Mouse (Mus musculus): ENCODE data around the gene Gm16181. TPM values are rescaled to one million over a fixed set of nuclear protein-coding genes. Genes with fewer than 3 reads are reported as not detected.
A peak's percentile ranks its signal among the peaks of the same experiment; 100 is the strongest.

Gm16181 gene
- total and polyA plus RNA-seq, 2 experiments from 2014 or later, result 0.40 TPM; not detected in 1

DNA sequence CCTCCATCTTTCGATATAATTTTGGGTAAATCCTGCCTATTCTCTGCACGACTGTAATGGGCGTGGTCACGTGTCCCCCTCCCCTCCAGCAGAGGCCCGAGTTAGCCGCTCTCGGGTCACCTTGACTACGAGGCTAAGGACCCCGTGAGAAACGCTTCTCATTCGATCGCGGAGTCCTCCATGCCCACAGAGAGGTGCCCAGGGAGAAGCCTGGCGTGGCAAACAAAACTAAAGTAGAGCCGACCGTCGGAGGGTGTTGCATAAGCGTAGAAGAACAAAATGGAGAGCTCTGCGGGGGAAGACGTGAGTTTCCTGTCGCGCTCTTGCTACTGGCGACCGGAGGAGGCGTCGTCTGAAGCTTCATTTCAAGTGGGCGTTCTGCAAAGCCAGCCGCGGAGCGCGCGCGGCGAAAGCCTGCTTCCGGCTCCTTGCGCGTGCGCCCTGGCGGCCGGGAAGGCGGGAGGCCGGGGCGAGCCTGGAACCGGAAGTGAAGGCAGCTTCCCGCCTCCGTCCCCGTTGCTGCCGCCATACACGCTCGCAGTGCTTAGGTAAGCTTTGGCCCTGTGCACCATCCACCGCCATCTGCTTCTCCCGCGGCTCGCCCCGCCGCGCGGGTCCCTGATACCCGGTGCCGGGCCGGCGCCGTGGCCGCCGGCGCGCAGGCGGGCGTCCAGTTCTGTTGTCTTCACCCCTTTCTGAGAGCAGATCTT is 20.8 kb downstream of the Gm16181 start, which contains the start of gene Ddx39b:
Gene Ddx39b (plus strand): TSS at position 442 of the 710 bp plus-strand sequence.
- ATAC-seq (peak; percentile 91), DNase-seq (ENCODE audit: low spot score) (peak; percentile 98)
- WGBS, result 2% methylated on average over 65 of the region's 69 CpGs
- H3K9me3 ChIP-seq (ENCODE audit: low read length), result no peaks in the 10 kb centered on the region
- TF ChIP-seq CTCF (IDR thresholded peaks at IDR 0.05; ENCODE audit: low read depth), result peak; percentile 20; the same call in 1 of the 2 replicates
- H3K4me3 ChIP-seq (ENCODE audit: low read length), result peak within 1 kb of the TSS; percentile 97
- H3K4me2 ChIP-seq (ENCODE audit: low read depth, low read length), result peak within 1 kb of the TSS; percentile 72
- peak within 1 kb of the TSS; percentile 100 for H3K27ac ChIP-seq
- H3K27me3 ChIP-seq (ENCODE audit: insufficient read depth, low read length), result no peaks in the 10 kb centered on the region
- H3K9ac ChIP-seq (replicated peaks; ENCODE audit: low read length), result peak within 1 kb of the TSS; percentile 100
- peaks cover 17% of the 10 kb centered on the region for H3K4me1 ChIP-seq (ENCODE audit: insufficient read depth, low read length)
- H3K36me3 ChIP-seq (ENCODE audit: insufficient read depth, low read length), result peaks cover 28% of the 10 kb centered on the region

DNA sequence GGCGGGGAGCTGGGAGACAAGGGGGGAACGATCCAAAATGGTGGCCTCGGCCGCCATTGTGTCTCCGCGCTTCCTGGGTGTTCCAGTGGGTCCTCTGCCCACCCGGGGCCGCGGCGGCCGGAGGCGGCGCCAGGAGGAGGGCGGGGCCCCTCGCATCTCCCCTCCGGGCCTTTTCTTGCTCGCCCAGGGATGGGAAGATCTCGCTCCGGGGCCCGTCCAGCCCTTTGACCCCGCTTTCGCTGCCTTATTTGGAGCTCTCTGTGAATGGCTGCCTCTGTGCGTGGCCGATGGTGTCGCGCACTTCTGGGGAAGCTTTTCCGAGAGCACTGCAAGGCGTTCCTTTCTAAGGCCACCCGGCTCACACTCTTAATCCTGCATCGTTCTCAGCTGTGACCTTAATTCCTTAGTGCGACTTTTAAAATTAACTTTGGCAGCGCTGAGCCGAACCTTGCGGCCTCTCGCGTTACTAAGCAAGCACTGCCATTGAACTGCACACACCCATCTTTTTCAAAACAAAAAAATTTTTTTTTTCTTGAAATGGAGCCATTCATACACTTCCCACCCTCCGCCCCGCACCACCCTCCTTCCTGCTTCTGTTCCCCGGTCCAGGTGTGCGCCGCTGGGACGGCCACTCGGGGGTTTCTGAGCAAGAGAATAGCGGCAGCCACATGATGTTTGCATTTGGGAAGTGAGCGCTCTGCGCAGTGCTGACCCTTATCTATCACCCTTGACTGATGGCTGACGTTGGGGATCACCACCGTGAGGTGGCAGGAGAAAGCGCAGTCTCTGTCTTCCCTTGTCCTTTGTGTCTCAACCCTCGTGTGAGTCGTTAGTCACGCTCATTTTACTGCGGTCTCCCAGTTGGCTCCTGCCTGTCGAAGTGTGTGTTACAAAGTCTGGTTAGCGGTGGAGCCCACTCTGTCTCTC is 21.6 kb downstream of the Gm16181 start:
- peak; percentile 61 for ATAC-seq
- Histone ChIP-seq H3K9ac (replicated peaks; ENCODE audit: low read length) (peak overlapping the region; percentile 100), H3K4me1 (ENCODE audit: insufficient read depth, low read length) (peaks cover 17% of the 10 kb centered on the region), H3K27ac (peak overlapping the region; percentile 100), H3K9me3 (ENCODE audit: low read length) (no peaks in the 10 kb centered on the region), H3K4me2 (ENCODE audit: low read depth, low read length) (peak overlapping the region; percentile 72), H3K27me3 (ENCODE audit: insufficient read depth, low read length) (no peaks in the 10 kb centered on the region), H3K4me3 (ENCODE audit: low read length) (peak overlapping the region; percentile 97), H3K36me3 (ENCODE audit: insufficient read depth, low read length) (peaks cover 37% of the 10 kb centered on the region)
- DNase-seq (ENCODE audit: low spot score), result peak; percentile 86
- TF ChIP-seq CTCF (IDR thresholded peaks at IDR 0.05; ENCODE audit: low read depth), result peak; percentile 46
- WGBS, result under 1% methylated on average over 53 of the region's 55 CpGs

DNA sequence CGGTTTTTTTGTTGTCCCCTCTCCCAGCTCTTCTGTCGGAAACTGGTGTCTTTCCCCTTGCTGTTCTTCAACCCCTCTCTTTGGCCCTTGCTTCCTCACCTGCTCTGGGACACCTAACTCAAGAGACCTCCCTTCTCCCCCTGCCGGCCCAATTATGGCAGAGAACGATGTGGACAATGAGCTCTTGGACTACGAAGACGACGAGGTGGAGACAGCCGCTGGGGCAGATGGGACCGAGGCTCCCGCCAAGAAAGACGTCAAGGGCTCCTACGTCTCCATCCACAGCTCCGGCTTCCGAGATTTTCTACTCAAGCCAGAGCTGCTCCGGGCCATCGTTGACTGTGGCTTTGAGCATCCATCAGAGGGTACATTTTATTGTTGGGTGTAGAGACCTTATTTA is 22.5 kb downstream of the Gm16181 start:
- DNase-seq (ENCODE audit: low spot score) (peak; percentile 83), ATAC-seq (0 out of 2 replicates have a peak, but pooled peaks have one; percentile 1)
- TF ChIP-seq CTCF (IDR thresholded peaks at IDR 0.05; ENCODE audit: low read depth), result peak; percentile 41
- Histone ChIP-seq H3K4me1 (ENCODE audit: insufficient read depth, low read length) (peaks cover 17% of the 10 kb centered on the region), H3K4me2 (ENCODE audit: low read depth, low read length) (peak overlapping the region; percentile 72), H3K9me3 (ENCODE audit: low read length) (no peaks in the 10 kb centered on the region), H3K4me3 (ENCODE audit: low read length) (peak overlapping the region; percentile 97), H3K36me3 (ENCODE audit: insufficient read depth, low read length) (peaks cover 45% of the 10 kb centered on the region), H3K27ac (peak overlapping the region; percentile 100), H3K9ac (replicated peaks; ENCODE audit: low read length) (peak overlapping the region; percentile 100), H3K27me3 (ENCODE audit: insufficient read depth, low read length) (no peaks in the 10 kb centered on the region)
- WGBS, result under 1% methylated on average over 16 of the region's 16 CpGs

DNA sequence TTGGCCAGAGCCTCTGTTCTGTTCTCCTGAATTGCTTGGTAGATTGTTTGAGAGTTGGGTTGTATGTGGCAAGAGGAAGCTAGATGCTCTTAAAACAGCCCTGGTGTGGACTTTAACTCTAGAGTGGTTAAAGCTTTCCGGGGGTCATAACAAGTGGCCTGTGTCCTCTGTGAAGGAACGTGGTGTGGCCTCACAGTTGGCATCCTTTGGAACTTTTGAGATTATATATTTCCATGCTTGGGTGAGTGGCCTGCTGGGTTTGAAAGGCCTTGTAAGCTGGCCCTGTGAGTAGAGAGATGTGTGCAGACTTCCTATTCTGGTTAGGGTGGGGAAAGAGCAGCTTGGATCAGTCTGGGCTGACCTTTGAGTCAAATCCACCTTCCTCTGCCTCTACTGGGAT is 24.4 kb downstream of the Gm16181 start:
- ATAC-seq, result no peak
- Histone ChIP-seq H3K9ac (replicated peaks; ENCODE audit: low read length) (peak overlapping the region; percentile 100; the same call in 1 of the 2 replicates), H3K27ac (no peak overlapping the region), H3K4me3 (ENCODE audit: low read length) (no peak overlapping the region), H3K36me3 (ENCODE audit: insufficient read depth, low read length) (peaks cover 63% of the 10 kb centered on the region), H3K4me1 (ENCODE audit: insufficient read depth, low read length) (peaks cover 17% of the 10 kb centered on the region), H3K9me3 (ENCODE audit: low read length) (no peaks in the 10 kb centered on the region), H3K4me2 (ENCODE audit: low read depth, low read length) (peak overlapping the region; percentile 72), H3K27me3 (ENCODE audit: insufficient read depth, low read length) (no peaks in the 10 kb centered on the region)
- no peak for DNase-seq (ENCODE audit: low spot score)
- WGBS, result 55% methylated on average over 2 of the region's 2 CpGs
- no peak for TF ChIP-seq CTCF (IDR thresholded peaks at IDR 0.05; ENCODE audit: low read depth)

DNA sequence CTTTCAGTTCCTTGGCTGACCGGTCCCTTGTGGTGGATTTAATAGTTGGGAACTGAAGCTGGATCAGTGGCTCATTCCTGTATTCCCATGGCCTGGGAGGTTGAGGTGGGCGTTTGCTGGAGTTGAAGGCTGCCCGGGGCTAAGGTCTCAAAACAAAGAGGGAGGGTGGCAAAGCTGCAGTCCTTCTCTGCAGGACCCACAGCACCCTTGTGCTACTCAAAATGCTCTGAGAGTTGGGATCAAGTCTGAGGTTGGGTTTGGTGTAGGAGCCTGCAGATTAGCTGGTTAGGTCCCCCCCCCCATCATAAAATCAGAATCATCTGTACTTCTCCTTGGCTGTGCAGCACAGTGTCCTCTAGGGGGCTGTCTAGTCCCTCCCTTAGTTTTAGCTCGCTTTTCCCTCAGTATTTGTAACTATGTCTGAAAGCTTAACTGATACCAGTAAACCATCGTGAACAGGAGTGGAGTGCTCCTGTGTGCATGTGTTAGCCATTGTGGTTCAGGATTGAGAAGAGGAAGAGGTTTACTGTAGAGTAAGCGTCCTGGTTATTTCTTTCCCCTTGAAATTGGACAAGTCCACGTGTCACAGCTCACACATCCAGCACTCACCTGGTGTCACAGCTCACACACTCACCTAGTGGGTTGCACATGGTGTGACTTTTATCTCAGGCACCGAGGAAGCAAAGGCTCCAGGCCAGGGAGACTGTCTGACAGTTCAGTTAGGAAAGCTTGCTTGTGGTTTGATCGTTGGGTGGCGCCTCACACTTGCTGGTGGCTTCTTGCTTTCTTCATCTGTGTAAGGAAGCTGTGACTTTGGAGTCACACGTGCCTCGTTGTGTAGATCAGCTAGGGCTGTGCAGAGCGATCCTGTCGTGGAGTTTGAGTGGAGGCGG is 25.3 kb downstream of the Gm16181 start:
- peak; percentile 68 for TF ChIP-seq CTCF (IDR thresholded peaks at IDR 0.05; ENCODE audit: low read depth)
- no peak overlapping the region for H3K4me2 ChIP-seq (ENCODE audit: low read depth, low read length)
- WGBS, result 79% methylated on average over 15 of the region's 15 CpGs
- H3K36me3 ChIP-seq (ENCODE audit: insufficient read depth, low read length), result peaks cover 66% of the 10 kb centered on the region
- H3K4me3 ChIP-seq (ENCODE audit: low read length), result no peak overlapping the region
- no peak overlapping the region for H3K27ac ChIP-seq
- H3K9ac ChIP-seq (replicated peaks; ENCODE audit: low read length), result no peak overlapping the region
- H3K27me3 ChIP-seq (ENCODE audit: insufficient read depth, low read length), result no peaks in the 10 kb centered on the region
- DNase-seq (ENCODE audit: low spot score) (peak; percentile 58), ATAC-seq (no peak)
- H3K9me3 ChIP-seq (ENCODE audit: low read length), result no peaks in the 10 kb centered on the region
- peaks cover 12% of the 10 kb centered on the region for H3K4me1 ChIP-seq (ENCODE audit: insufficient read depth, low read length)

DNA sequence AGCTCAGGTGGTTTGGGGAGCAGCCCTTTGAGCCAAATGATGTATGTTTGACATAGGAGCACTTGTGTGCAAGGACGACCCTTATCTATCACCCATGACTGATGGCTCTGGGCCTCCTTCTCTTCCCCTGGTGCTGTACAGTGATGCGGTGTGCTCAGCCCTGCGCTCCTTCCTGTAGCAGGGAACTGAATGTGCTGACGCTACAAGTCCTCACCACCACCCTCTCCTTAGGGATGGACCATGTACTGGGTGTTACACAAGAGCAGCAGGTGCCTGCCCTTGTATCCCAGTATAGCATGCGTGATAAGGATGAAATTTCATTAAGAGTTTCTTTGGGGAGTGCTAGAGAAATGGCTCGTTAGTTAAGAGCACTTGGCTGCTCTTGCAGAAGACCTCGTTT is 26.5 kb downstream of the Gm16181 start:
- peaks cover 12% of the 10 kb centered on the region for H3K4me1 ChIP-seq (ENCODE audit: insufficient read depth, low read length)
- no peak overlapping the region for H3K27ac ChIP-seq
- H3K9ac ChIP-seq (replicated peaks; ENCODE audit: low read length), result no peak overlapping the region
- TF ChIP-seq CTCF (IDR thresholded peaks at IDR 0.05; ENCODE audit: low read depth), result no peak
- DNase-seq (ENCODE audit: low spot score) (no peak), ATAC-seq (no peak)
- H3K27me3 ChIP-seq (ENCODE audit: insufficient read depth, low read length), result no peaks in the 10 kb centered on the region
- 81% methylated on average over 7 of the region's 7 CpGs for WGBS
- no peaks in the 10 kb centered on the region for H3K9me3 ChIP-seq (ENCODE audit: low read length)
- no peak overlapping the region for H3K4me3 ChIP-seq (ENCODE audit: low read length)
- peaks cover 69% of the 10 kb centered on the region for H3K36me3 ChIP-seq (ENCODE audit: insufficient read depth, low read length)
- H3K4me2 ChIP-seq (ENCODE audit: low read depth, low read length), result no peak overlapping the region
